Mouse (Mus musculus) liver, embryonic 11.5 days (tissue): ENCODE measurements at regions not wholly inside any gene's neighbourhood (a gene's known extent, or its start where the extent isn't known, plus 50 kb on each side); places are given as distances from the start of the nearest gene placed in this dataset.

Experiments used
- ATAC-seq: fragments of 200-750 bp; cut with Nextera tagmentation; replicated peaks from 2 replicates; pipeline ENCODE4 v1.8.0; 2017; ENCODE audit warnings: moderate number of reproducible peaks, mild to moderate bottlenecking, moderate TSS enrichment, moderate library complexity; ENCODE audit not compliant: low FRiP score
- DNase-seq: peaks from one replicate; pipeline ENCODE4 v3.0.0-alpha.2; 2017; ENCODE audit warnings: low spot score
- H3K27ac ChIP-seq: fragments of 300-500 bp; sonication (generic); 2 replicates; pipeline ENCODE4 v1.5.1; 2014; ENCODE audit warnings: mild to moderate bottlenecking, low read depth, low read length, control low read depth
- H3K27me3 ChIP-seq: fragments of 300-500 bp; sonication (generic); replicated peaks from 2 replicates; pipeline ENCODE4 v1.6.1; 2014; ENCODE audit warnings: low read length, mixed read lengths; ENCODE audit not compliant: control insufficient read depth, insufficient read depth
- H3K36me3 ChIP-seq: fragments of 300-500 bp; sonication (generic); 2 replicates; pipeline ENCODE4 v1.6.1; 2014; ENCODE audit warnings: mild to moderate bottlenecking, low read length, moderate library complexity, mixed read lengths; ENCODE audit not compliant: control insufficient read depth, insufficient read depth
- H3K4me1 ChIP-seq: fragments of 300-500 bp; sonication (generic); replicated peaks from 2 replicates; pipeline ENCODE4 v1.6.1; 2014; ENCODE audit warnings: low read length, mixed read lengths; ENCODE audit not compliant: control insufficient read depth, insufficient read depth
- H3K4me2 ChIP-seq: fragments of 300-500 bp; sonication (generic); 2 replicates; pipeline ENCODE4 v1.6.1; 2014; ENCODE audit warnings: mild to moderate bottlenecking, control low read depth, moderate library complexity
- H3K4me3 ChIP-seq: fragments of 300-500 bp; sonication (generic); 2 replicates; pipeline ENCODE4 v1.5.1; 2014; ENCODE audit warnings: low read depth, low read length, control low read depth
- H3K9ac ChIP-seq: fragments of 300-500 bp; sonication (generic); 2 replicates; pipeline ENCODE4 v1.6.1; 2014; ENCODE audit warnings: low read depth, low read length, control low read depth
- H3K9me3 ChIP-seq: fragments of 300-500 bp; sonication (generic); 2 replicates; pipeline ENCODE4 v1.6.1; 2016; ENCODE audit warnings: low read length, inconsistent platforms, mixed read lengths; ENCODE audit not compliant: control insufficient read depth
- WGBS: fragments of 180-500 bp; shearing (Covaris S2); extraction: QIAGEN DNeasy Blood & Tissue Kit; methylation state at CpG from one replicate; pipeline ENCODE4 v1.1.7; 2014; 5-methylcytosine and 5-hydroxymethylcytosine counted together

DNA sequence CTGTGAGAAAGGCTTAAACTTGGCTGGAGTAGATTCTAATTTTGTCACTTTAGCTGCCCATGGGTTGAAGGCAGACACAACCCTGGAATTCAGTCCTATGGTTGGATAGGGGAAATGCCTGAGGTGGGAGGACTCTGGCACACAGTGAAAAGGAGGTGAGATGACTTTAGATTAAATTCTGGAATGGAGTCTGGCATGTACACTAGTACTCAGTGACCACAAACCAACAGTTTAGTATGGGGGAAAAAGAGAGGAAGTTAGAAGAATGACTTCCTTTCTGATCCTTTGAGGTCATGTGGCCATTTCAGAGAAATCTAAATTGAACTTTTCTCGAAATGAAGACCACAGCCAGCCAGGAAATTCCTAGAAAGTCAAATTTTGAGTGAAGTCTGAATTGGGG lies 285.5 kb downstream of the Fam49a start:
- DNase-seq: no peak
- no peaks in the 10 kb centered on the region for H3K4me1 ChIP-seq
- H3K27me3 ChIP-seq: no peaks in the 10 kb centered on the region
- ATAC-seq: no peak
- no peak overlapping the region for H3K9ac ChIP-seq
- H3K9me3 ChIP-seq: no peaks in the 10 kb centered on the region
- 46% methylated on average over 1 of the region's 1 CpGs for WGBS
- H3K4me2 ChIP-seq: no peak overlapping the region
- no peak overlapping the region for H3K27ac ChIP-seq
- H3K36me3 ChIP-seq: no peaks in the 10 kb centered on the region
- no peak overlapping the region for H3K4me3 ChIP-seq

DNA sequence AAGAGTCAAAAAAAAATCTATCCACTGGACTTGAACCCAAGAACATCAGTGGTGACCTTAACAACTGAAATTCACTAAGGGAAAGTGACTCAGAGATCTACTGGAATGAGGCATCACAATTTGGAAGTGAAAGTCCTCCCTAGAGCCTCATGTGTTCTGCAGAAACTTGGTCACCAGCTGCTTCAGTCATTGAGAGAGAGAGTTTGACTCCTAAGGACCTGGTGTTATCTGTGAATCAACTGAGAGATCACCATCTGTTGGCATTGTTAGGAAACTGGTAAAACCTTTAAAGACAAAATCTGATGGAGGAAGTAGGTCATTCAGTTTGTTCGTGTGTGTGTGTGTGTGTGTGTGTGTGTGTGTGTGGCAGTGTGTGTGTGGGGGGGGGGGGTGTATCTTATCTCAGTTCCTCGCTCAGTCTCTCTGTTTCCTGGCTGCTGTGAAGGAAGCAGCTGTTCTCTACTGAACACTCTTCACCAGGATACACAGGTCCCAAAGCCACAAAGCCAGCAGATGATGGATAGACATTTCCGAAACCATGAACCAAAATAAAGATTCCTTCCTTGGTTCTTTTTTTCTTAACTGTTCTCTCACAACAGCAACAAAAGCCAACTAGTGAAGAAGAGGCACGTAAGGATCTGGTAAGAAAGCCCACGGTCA lies 284.6 kb downstream of the Fam49a start:
- WGBS: 70% methylated on average over 5 of the region's 5 CpGs
- Histone ChIP-seq H3K9me3 (no peaks in the 10 kb centered on the region), H3K4me1 (no peaks in the 10 kb centered on the region), H3K4me2 (no peak overlapping the region), H3K9ac (no peak overlapping the region), H3K4me3 (no peak overlapping the region), H3K27me3 (no peaks in the 10 kb centered on the region), H3K27ac (no peak overlapping the region), H3K36me3 (no peaks in the 10 kb centered on the region)
- no peak for DNase-seq
- ATAC-seq: no peak

- ATAC-seq: no peak
- no peaks in the 10 kb centered on the region for H3K27me3 ChIP-seq
- no peak overlapping the region for H3K4me3 ChIP-seq
- no peak overlapping the region for H3K9ac ChIP-seq
- H3K4me1 ChIP-seq: no peaks in the 10 kb centered on the region; the same call in 1 of the 2 replicates
- no peak overlapping the region for H3K4me2 ChIP-seq
- H3K27ac ChIP-seq: no peak overlapping the region
- H3K36me3 ChIP-seq: no peaks in the 10 kb centered on the region
- no peaks in the 10 kb centered on the region for H3K9me3 ChIP-seq
- WGBS: 62% methylated on average over 13 of the region's 13 CpGs
- DNase-seq: no peak
These were observed 279.4 kb downstream of the Fam49a start for GRCm38 (mm10) chr12:12541076-12542070.

DNA sequence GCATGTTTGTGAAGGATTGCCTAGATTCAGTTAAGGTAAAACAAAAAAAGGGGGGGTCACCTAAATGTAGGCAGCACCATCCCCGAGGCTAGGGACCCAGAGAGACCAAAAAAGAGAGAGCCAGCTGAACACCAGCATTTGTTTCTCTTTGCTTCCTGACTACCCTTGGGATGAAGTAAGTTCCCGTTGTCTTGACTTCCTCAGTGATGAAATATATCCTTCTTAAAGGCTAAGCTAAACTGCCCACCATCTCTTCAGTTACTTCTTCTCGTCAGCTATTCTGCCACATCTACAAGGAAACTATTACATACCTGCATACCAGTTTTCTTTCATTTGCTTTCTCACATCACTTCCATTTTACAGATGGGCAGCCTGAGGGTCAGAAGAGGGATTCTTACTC lies 277.4 kb downstream of the Fam49a start:
- H3K27me3 ChIP-seq: no peaks in the 10 kb centered on the region
- WGBS: 69% methylated on average over 3 of the region's 3 CpGs
- no peaks in the 10 kb centered on the region for H3K9me3 ChIP-seq
- H3K9ac ChIP-seq: no peak overlapping the region
- DNase-seq (no peak), ATAC-seq (no peak)
- H3K4me3 ChIP-seq: no peak overlapping the region
- H3K36me3 ChIP-seq: no peaks in the 10 kb centered on the region
- no peak overlapping the region for H3K4me2 ChIP-seq
- H3K4me1 ChIP-seq: peaks cover 2% of the 10 kb centered on the region
- H3K27ac ChIP-seq: no peak overlapping the region

DNA sequence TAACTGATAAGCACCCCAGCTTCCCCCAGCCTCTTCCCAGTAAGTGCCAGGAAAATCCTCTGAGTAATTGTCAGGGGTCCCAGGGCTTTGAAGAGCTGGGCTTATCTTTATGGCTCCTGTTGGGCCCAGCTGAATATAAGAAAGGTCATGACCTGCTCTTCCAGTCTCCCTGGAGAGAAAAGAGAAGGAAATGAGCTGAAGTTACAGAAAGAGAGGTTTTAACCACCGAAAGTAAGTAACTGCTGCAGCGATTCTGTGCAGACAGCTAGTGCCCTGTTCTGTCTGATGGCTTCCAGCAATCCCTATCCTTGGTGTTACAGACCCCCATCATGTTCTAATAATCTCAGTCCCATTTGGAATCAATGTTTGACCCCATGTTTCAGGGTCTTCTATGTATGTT lies 272.8 kb downstream of the Fam49a start:
- H3K9ac ChIP-seq: no peak overlapping the region
- peaks cover 2% of the 10 kb centered on the region; the same call in 1 of the 2 replicates for H3K4me1 ChIP-seq
- DNase-seq (no peak), ATAC-seq (no peak)
- no peak overlapping the region for H3K4me3 ChIP-seq
- H3K27ac ChIP-seq: no peak overlapping the region
- no peaks in the 10 kb centered on the region for H3K27me3 ChIP-seq
- no peaks in the 10 kb centered on the region for H3K36me3 ChIP-seq
- 9% methylated on average over 2 of the region's 2 CpGs for WGBS
- H3K4me2 ChIP-seq: no peak overlapping the region
- no peaks in the 10 kb centered on the region for H3K9me3 ChIP-seq

DNA sequence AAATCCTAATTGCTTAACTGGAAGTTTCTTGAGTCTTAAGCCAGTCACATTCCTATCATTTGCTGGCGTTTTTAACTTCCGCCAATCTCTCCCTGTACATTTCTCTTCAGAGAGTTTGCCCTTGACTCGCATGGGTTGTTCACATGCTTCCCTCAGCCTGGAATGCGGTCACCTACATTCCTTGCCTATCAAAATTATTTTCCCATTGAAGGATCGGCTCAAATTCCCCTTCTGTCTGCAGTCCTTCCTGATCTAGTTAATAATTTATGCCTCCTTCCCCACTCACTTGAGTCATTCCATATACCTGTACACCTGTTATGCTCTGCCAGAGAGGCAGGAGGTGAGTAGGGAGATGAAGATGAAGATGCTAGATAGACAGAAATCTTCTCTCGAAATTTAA lies 268.9 kb downstream of the Fam49a start:
- Histone ChIP-seq H3K36me3 (no peaks in the 10 kb centered on the region), H3K4me3 (no peak overlapping the region), H3K9me3 (no peaks in the 10 kb centered on the region), H3K27ac (no peak overlapping the region), H3K9ac (no peak overlapping the region), H3K4me1 (peaks cover 2% of the 10 kb centered on the region; the same call in 1 of the 2 replicates), H3K27me3 (no peaks in the 10 kb centered on the region), H3K4me2 (no peak overlapping the region)
- ATAC-seq (no peak), DNase-seq (no peak)
- WGBS: 68% methylated on average over 6 of the region's 6 CpGs

- no peaks in the 10 kb centered on the region for H3K27me3 ChIP-seq
- no peak overlapping the region for H3K4me2 ChIP-seq
- H3K27ac ChIP-seq: no peak overlapping the region
- H3K9ac ChIP-seq: no peak overlapping the region
- H3K9me3 ChIP-seq: no peaks in the 10 kb centered on the region
- ATAC-seq (no peak), DNase-seq (no peak)
- no peaks in the 10 kb centered on the region for H3K36me3 ChIP-seq
- H3K4me3 ChIP-seq: no peak overlapping the region
- H3K4me1 ChIP-seq: peaks cover under 1% of the 10 kb centered on the region; the same call in 1 of the 2 replicates
- 79% methylated on average over 5 of the region's 5 CpGs for WGBS
These were observed 267.6 kb downstream of the Fam49a start for GRCm38 (mm10) chr12:12529541-12529940.

DNA sequence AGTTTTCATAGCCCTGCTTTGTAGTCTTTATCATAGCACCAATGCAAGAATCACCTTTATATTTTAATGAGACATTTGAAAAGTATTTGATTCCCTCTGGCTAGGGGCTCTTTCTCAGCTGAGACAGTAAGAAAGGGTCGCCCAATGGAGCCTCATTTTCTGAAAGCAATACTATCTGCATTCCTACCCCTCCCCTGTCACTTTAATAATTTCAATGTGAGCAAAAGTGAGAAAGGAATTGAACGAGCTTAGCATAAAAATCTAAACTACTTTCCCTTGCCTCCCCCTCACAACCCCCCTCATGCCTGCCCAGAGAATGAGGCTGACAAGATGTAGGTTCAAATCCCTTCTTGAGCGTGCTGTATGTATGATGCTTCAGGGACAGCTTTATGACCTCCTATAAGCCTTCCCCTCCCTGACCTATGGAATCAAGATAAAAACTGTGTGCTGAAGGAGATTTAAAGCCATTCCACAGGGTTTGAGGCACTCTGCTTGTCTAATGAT lies 266.6 kb downstream of the Fam49a start:
- no peak overlapping the region for H3K27ac ChIP-seq
- H3K4me3 ChIP-seq: no peak overlapping the region
- no peak overlapping the region for H3K9ac ChIP-seq
- no peaks in the 10 kb centered on the region for H3K27me3 ChIP-seq
- no peaks in the 10 kb centered on the region for H3K9me3 ChIP-seq
- 59% methylated on average over 3 of the region's 3 CpGs for WGBS
- no peaks in the 10 kb centered on the region for H3K4me1 ChIP-seq
- H3K4me2 ChIP-seq: no peak overlapping the region
- H3K36me3 ChIP-seq: no peaks in the 10 kb centered on the region
- DNase-seq (no peak), ATAC-seq (no peak)
